Mouse (Mus musculus): ENCODE data around the gene Cysrt1.

DNA sequence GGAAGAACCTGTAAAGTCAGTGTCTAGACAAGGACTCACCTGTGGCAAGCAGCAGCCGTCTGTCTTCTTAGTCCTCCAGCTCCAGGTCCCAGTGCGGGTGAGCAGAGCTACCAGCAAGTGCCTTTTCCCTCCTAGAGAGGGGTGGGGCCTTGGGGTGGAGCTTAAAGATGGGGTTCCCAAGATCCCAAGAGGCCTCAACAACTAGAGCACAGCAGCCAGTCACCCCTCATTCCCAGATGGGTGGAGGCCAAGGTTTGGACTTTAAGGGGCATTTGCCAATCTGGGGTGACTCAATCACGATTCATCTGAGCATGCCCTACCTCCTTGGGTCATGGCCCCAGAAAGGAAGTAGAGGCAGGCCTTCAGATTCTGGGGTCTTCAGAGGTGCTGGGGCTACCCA lies 2.5 kb downstream of the Cysrt1 start:
- no peak for TF ChIP-seq TAL1 (IDR thresholded peaks at IDR 0.05; ENCODE audit: low read length)
- TF ChIP-seq GATA1 (IDR thresholded peaks at IDR 0.05; ENCODE audit: low read length): no peak

Measured in erythroblast, embryonic 14.5 days (primary cell).